Mouse (Mus musculus): ENCODE data around the gene Slc17a1.
A peak's percentile ranks its signal among the peaks of the same experiment; 100 is the strongest.

The Slc17a1 gene

DNA sequence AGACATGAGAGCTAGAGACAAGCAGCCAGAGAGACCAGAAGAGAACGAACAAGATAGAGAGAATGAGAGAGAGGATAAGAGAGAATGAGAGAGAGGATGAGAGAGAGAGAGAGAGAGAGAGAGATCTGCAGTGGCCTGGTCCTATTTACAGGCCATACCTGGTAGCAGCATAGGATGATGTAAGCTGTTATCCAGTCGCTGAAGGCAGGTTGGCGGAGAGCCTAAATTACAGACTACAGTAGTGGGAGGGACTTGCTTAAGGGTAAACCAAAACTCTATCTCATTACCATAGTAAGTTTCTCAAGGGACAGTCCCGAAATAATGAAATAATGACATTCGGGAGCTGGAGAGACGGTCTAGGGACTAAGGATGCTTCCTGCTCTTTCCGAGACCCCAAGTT lies at the start of gene Slc17a1:
TSS of gene Slc17a1 (plus strand) at position 346 of the 400 bp plus-strand sequence.
- no peak for DNase-seq (ENCODE audit: low spot score)

DNA sequence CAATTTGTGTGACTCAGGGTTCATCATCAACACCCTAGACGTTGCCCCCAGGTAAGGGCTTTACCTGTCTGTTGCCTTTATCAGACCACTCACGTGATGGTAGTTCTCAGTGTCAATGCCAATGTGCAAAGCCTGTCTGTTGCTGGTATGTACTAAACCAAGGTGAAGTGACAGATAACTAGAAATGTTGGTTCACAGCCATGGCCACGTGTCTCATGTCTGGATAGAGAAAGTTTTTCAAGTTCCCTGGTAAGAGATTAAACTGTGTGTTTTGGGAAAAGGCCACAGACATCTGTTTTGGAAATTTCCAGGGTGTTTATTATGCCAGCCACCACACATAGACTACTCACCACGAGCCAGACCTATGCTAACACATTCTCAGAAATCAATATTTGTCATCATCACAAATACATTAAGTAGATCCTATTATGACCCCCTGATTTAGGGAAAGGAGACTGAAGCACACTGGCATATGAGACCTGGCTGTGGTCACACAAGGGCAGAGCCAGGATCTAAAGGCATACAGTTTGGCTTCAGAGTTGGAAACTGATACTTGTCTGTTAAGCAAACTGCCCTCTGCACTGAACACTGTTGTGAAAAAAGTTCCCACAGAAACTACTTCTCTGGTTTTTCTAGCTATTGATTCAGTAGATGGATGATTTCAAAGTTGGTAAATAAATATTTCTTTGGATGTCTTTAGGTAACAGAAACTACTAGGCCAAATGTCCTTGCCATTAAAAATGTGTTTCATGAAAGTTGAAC lies 47.2 kb upstream of the Slc17a1 start:
- DNase-seq (ENCODE audit: low spot score) = no peak

DNA sequence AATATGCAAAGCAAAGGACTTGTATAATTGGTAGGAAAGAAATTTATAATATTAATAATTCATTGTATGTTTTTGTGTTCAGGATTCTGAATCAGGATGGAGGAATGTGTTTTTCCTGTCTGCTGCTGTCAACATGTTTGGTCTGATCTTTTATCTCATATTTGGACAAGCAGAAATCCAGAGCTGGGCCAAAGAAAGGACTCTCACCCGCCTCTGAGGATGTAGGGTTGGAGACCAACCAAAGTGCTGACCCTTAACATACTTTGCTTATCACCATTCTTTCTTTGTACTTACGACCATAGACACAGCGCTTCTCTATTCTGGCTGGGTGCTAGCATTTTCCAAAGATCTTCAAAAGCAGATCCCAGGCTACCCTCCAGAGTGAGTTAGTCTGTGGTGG lies 45.3 kb upstream of the Slc17a1 start:
- DNase-seq (ENCODE audit: low spot score) = no peak

DNA sequence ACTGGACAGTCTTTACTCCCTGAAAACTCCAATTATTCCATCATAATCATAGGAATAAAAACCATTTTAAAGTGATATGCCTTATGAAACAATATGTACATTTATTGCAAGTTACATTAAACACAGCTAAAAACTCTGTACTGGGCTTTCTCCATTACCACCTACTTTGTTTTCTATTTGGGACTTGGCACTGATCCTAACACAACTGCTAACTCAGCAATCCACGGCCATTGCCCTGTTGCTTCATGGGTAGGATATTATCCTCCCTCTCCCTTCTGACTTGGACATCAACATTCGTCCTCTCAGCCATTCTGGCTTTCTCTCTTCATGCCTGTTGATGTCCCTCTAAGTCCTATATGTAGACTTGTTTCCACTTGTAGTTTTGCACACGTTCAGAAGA lies 40.9 kb upstream of the Slc17a1 start:
- no peak for DNase-seq (ENCODE audit: low spot score)

DNA sequence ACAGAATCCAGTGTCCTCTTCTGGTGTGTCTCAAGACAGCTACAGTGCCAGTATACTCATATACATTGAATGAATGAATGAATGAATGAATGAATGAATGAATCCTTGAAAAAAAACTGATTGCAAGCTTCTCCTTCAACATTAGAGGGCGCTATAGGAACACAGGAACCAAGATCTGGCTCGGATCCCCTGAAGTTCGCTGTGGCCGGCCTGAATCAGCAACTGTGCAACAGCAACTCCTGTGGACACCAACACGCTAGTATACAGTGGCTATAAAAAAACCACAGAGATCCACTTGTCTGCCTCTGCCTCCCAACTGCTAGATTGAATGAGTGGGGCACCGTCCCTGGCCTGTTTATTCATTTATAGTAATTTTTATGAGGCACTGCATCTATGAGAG lies 34.5 kb upstream of the Slc17a1 start:
- DNase-seq (ENCODE audit: low spot score) = peak; percentile 43

DNA sequence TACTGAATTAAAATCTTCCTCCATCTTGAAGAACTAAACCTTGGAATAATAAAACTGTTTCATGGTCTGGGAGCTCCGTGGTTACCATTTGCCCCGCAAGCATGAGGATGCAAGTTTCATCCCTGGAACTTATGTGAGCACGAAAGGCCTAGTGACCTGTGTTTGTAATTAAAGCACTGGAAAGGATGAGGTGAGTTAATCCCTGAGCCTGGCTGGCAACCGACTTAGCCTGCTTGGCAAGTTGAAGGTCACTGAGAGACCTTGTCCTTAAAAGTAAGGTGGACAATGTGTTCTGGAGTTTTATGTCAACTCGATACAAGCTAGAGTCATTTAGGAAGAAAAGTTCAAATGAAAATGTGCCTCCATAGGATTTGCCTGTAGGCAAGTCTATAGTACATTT lies 32.7 kb upstream of the Slc17a1 start:
- no peak for DNase-seq (ENCODE audit: low spot score)

DNA sequence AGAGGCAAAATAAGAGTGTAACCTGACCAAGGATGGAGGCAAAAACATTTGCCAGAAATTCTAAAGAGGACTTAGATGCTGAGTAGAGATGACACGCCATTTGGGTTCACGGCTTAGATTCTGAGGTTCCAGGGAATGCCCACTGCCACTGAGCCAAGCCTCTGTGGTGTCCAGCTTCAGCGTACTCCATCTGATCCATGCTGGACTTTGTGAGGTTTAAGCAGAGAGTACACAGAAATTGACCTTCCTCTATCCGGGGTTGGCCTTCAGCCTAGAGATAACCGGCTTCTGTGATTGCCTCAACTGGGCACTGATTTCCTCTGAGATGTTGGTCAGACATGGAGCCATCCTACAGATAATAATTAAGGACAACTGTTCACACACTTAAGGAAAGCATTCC lies 30.9 kb upstream of the Slc17a1 start:
- no peak for DNase-seq (ENCODE audit: low spot score)

DNA sequence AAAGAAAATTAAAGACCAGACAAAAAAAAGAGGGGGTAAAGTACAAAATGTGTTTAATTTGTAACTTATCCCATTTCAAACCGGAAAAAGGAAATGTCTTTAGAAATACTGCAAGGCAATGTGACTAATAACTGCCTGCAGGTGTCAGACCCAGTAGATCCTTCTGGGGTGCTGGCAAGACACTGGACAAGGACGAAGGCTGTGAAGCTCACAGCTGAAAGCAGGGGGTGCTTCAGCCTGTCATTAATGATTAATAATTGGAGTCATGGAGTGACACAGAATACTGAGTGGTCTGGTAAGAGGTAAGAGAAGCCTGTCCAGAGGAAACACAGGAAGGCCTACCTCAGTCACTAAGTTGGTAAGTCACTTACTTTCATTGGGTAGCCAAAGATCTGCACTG lies 28.2 kb upstream of the Slc17a1 start, which contains the start of gene Slc17a3:
TSS of gene Slc17a3 (plus strand) at position 127 of the 400 bp plus-strand sequence.
- no peak for DNase-seq (ENCODE audit: low spot score)

DNA sequence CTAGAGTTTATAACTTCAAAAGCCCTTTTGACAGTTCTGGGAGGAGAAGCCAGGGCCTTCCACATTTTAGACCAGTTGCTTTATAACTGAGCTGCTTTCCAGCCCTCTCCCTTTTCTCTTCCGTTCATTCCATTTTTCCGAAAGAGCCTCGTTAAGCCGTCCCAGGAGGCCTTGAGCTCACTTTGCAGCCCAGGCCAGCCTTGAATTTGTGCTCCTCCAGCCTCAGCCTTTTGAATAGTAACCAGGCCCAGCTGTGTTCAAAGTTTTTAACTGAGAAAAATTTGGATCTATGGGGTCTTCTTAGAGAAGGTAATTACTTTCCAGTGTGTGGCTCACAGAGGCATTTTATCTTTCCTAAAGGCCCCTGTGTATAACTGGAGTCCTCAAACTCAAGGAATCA lies 21.7 kb upstream of the Slc17a1 start:
- DNase-seq (ENCODE audit: low spot score) = no peak

DNA sequence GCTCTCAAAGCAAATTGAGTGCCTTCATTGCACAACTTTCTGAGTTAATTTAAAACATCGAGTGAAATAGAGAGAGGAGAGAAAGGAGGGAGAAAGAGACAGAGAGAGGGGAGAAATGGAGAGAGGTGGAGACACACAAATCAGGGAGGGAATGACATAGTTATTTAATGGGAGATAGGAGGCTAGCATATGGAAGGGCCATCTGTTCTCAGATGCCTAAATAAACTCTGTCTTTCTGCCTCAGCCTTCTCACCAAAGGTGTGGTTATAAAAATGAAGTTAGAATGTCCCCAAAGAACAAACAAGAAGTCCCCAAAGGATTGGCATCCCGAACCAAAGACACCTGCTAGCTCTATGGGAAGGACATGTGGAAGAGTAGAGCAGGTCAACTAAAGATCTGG lies 18.3 kb upstream of the Slc17a1 start:
- DNase-seq (ENCODE audit: low spot score) = no peak

DNA sequence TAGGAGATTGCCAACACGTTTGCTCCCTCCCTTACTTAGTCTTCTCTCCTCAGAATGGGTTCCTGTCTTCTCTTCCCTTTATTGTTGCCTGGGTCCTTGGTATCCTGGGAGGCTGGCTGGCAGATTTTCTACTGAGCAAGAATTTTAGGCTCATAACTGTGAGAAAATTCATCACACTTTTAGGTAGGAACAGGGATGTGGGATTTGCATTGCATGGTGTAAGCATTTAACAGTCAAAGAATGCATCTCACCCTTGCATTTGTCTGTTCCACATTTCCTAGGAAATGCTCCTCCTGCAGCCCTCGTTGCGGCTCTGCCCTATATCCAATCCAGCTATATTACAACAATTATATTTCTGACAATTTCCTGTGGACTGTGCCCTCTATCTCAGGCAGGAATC lies 11.1 kb upstream of the Slc17a1 start:
- no peak for DNase-seq (ENCODE audit: low spot score)

DNA sequence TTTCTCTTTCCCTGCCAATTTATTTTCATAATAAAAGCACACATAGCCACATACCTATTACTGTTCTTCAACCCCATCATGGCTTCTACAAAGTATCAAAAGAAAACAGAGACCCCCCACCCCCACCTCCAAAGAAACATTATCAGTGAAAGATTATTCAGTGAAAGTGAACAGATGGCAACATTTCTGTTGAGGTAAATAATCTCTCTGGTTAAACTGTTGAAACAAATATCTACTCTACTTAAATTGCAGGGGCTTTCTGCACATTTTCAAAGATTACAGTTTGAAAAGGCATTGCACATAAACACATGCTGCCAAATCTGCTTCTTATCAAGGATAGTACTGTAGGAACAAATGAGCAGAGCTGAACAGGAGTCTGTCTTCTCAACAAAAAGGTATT lies 5.7 kb upstream of the Slc17a1 start:
- DNase-seq (ENCODE audit: low spot score) = no peak

DNA sequence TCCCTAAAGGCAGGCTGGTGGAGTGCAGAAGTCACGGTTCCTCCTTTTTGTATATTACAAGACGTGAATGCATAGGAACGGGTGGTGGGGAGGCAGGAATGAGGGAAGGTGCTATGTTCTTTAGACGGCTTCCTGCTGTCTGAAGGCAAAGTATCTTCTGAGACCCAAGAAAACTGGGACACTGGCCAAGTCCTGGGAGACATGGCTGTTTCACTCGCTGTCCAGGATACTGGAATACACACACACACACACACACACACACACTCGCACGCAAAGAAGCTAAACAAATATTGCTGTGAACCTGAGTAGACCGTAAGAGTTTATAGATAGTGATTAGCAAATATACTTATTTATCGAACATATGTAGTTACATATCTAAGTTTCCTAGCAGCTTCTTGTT lies 2.8 kb upstream of the Slc17a1 start:
- DNase-seq (ENCODE audit: low spot score) = no peak

DNA sequence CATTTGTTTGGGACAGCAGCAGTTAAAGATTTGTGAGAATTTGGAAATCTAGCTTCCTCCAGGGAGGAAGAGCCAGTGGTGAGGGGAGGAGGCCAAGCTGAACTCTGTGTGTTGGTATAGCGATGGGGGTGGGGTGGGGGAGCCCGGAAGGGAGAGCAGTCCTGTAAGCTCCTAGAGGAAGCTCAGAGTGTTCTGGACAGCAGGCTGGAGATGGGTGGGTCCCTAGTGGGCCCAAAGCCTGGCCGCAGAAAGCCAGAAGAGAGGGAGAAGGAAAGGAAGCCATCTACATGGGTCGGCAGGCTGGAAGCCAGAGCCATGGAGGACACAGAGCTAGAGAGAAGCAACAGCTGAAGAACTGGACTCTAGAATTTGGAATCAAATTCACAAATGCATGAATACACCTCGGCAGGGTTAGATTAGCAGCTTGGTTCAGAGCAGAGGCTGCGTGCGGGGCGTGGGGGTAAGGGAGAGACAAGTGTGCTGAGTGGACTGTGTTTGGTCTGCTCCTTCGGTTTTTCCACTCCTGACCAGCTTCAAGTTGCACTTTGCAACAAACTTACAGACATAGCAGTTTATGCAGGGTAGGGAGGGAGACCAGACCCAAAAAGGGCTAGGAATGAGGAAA lies 1.4 kb upstream of the Slc17a1 start:
- DNase-seq (ENCODE audit: low spot score) = no peak

DNA sequence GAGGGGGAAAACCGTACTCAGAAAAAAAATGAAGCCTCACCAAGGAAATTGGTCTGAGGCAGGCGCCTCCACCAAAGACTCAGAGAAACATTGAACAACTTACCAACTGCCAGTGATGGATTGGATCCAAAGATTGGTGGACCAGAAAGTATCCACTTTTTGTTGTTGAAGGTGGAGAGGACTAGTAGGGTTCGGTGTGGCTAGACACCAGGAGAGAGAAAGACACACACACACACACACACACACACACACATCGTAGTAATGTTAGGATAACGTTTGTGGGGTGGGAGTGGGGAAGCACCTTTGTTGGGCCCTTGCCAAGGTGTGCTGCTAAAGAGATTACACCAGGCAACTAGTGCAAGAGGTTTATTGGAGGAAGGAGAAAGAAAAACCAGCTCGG lies 550 bp upstream of the Slc17a1 start:
- no peak for DNase-seq (ENCODE audit: low spot score)

DNA sequence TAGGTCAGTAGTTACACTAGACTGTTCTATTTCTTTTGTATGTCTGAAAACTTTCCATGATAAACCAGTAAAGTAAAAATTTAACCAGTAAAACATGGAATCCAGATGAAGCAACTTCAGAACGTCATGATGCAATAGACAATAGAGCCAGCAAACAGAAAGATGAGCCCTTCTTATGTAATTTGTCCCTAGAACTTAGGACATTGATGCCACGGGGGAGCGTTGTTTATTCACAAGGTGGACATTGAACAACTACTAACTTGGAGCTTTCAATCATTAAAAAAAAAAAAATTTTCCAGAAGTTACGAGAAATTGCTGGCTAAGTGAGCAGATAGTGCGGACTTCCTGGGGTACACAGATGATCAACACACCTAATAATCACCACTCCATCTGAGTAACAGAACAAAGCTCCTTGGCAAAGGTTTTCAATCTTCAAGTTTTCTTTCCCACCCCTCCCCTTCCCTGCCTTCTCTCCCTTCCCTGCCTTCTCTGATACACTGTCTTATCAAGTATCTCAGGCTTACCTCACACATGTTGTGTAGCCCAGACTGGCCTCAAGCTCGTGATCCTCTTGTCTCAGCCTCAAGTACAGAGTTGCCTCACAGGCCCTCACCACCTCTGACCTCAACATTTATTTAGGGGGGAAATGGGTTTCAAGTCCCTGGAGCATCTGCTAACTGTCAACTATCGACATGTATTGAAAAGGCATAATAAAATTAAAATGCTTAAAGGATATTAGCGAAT lies 1.4 kb downstream of the Slc17a1 start:
- no peak for DNase-seq (ENCODE audit: low spot score)

DNA sequence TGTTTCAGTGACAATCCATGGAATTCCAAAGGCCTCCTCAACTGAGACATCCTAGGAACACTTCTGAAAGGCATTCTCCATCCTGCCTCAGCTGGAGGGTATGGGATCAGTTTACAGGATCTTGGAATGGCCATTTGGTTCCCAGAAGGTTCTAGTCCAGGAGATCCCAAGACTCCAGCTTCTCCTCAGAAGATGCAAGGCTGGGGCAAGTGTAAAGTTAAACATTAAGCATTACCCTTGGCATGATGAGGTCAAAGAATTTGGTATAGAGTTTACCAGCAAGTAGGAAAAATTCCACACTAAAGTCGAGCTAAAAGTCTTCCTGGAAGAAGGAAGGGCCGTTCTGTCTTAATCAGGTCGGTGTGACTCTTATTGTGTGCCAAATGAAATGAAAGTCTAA lies 2.4 kb downstream of the Slc17a1 start:
- no peak for DNase-seq (ENCODE audit: low spot score)

DNA sequence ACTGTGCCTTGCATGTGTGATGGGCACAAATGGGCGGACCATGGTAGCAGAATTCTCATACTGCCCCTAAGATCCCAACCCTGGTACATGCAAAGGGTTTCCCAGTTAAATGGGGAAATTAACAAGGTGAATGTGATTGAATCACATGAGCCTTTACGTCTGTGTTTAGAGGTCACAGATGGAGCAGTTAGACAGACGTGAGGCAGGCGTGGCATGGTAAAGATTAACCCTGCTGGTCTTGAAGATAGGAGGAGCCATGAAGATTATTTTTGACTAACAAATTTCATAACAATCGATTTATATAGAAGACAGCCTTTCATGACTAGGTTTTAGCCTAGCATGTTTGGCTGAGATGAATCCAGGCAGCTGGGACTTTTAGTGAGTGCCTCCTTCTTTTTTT lies 5.6 kb downstream of the Slc17a1 start:
- DNase-seq (ENCODE audit: low spot score) = no peak

DNA sequence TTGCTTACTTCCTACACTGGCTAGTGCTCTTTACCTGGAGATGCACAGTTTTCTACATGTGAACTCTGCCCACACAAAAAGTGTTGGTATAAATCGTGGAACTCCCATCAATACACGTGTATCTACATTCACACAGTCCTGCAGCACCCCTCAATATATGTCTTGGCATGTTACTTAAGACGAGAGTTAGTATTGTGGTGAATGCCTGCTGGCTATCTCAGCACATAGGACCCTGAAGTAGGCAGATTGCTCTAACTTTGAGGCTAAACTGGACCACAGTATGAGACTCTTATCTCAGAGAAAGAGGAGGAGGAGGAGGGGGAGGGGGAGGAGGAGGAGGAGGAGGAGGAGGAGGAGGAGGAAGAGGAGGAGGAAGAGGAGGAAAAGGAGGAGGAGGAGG lies 11.6 kb downstream of the Slc17a1 start:
- DNase-seq (ENCODE audit: low spot score) = no peak

DNA sequence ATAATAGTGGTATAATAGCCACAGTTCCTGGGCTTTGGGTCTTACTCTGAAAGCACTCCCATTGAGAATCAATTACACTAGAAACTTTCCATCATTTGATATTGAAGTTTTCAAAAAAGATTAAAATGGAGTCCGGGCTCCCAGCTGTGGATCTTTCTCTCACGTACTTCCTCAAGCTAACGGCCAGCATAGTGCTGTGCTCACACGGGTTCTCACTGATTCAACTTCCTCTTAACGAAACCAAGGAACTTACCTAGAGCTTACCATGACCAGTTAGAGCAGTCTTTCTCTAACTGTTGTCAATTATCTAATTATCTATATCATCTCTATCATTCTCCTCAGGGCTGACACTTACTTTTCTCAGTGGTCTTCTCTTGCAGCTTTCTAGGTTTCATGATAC lies 12.1 kb downstream of the Slc17a1 start:
- DNase-seq (ENCODE audit: low spot score) = no peak

DNA sequence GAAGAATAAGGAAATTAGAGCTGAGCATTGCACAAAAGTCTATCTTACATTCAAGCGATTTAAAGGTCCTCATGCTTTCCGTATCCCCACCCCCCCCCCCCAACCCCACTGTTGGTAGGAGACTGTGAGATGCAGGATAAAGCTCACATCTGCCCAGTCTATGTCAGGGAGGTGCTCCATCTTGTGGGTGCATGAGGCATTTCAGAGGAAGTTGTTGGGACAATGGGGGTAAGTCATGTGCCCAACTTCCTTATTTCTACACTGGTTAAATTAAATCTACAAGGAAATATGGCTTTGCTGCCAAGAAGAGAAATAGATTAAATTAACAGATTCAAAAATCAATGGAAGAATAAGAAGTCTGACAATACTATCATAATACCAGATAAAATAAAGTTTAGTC lies 18.0 kb downstream of the Slc17a1 start:
- no peak for DNase-seq (ENCODE audit: low spot score)

DNA sequence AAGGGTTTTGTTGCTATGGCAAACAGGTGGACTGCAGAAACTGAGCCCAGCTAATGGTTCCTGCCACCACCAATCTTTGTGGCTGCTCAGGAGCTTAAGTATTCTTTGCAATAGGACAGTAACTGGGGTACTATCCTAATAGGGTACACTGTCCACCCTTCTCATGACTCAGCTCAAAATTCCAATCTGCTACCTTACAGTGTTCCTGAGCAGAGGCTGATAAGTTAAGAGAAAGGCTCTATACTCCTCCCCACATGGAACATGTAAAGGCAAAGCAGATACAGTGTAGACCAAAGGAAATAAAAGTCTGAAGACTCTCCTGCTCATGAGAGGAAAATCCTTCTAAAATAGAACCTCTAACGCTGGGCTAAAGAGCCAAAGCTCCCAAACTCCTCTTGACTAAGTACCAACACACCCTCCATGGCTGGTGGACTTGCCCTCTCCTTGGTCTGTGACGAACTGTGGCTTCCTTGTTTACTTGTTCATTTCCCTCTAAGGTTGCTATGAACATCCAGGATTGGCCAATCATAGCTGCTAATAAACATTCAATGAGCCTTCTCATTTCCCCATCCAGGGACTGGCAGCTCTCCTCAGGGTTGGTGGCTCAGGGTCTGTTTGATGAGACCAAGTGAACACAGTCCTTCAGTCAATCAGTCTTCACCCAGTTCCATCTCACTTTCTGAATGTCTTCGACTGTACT lies 19.6 kb downstream of the Slc17a1 start:
- no peak for DNase-seq (ENCODE audit: low spot score)
